Mouse (Mus musculus) stomach, postnatal 0 days (tissue): Measurements from ENCODE around the gene Rspo1.
"Not testable (repeated sequence)": the region's sequence is repeated elsewhere in the genome, so short reads cannot be mapped to it uniquely, and the experiment has no call there.

Experiments used
- CTCF ChIP-seq: IDR thresholded peaks from 2 replicates; pipeline ENCODE4 v1.5.1; 2016; ENCODE audit warnings: antibody characterized with exemption, low read depth, mild to moderate bottlenecking, moderate library complexity
- EP300 ChIP-seq: optimal IDR thresholded peaks from 2 replicates; pipeline ENCODE3; 2016; ENCODE audit warnings: antibody characterized with exemption

- TF ChIP-seq CTCF, EP300: not testable (repeated sequence)
Observed at GRCm38 (mm10) chr4:124939211-124939610, 47.0 kb upstream of the Rspo1 start, which contains the start of gene Cdca8.
